Mouse (Mus musculus): Measurements from ENCODE around the gene Tmprss15. TPM values are rescaled to one million over a fixed set of nuclear protein-coding genes. Genes with fewer than 3 reads are reported as not detected.

Gene Tmprss15
- polyA plus RNA-seq (2012; rRNA removed) = not detected in 2 replicates

DNA sequence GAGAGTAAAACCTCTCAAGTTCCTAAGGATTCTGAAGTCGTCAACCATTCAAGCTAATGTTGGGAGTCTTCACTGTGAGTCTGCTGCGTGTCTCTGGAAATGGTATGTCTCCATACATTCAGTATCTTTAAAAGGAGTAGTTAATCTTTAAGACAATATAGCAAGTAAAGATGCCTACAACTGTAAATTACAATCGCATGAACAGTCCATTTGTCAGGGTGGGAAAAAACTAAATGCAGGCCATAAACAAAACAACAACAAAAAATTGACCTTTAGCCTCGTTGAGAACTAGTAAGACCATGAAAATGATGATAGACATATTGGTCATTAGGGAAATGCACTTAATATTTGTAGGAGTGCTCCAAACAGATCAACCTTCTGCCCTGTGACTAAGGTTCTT lies at the start of gene Tmprss15:
Gene Tmprss15, minus strand, starts transcription at position 101 of the 400 bp plus-strand sequence.
- 79% methylated on average over 4 of the region's 4 CpGs for WGBS
- no peaks in the 10 kb centered on the region for H3K4me1 ChIP-seq (ENCODE audit: control insufficient read depth, insufficient read depth, insufficient read length)
- no peak within 1 kb of the TSS for H3K4me3 ChIP-seq (ENCODE audit: extremely low read depth, insufficient read depth, insufficient read length)
- TF ChIP-seq POLR2A (IDR thresholded peaks at IDR 0.05; ENCODE audit: low read depth, low read length) (no peak), CTCF (IDR thresholded peaks at IDR 0.05; ENCODE audit: extremely low read depth, insufficient read depth, insufficient read length, insufficient replicate concordance) (no peak)
- no peaks in the 10 kb centered on the region for H3K36me3 ChIP-seq (ENCODE audit: control insufficient read depth, insufficient read depth, low read length)
- DNase-seq (ENCODE audit: low read depth in 1 of 2, low spot score in 2 of 2) = no peak
- no peak within 1 kb of the TSS for H3K27ac ChIP-seq (ENCODE audit: insufficient read depth, low read length)
- H3K27me3 ChIP-seq (ENCODE audit: control insufficient read depth, insufficient read depth, low read length) = no peaks in the 10 kb centered on the region

- Histone ChIP-seq H3K27ac (ENCODE audit: insufficient read depth, low read length) (no peak overlapping the region), H3K36me3 (ENCODE audit: control insufficient read depth, insufficient read depth, low read length) (no peaks in the 10 kb centered on the region), H3K4me3 (ENCODE audit: extremely low read depth, insufficient read depth, insufficient read length) (no peak overlapping the region), H3K27me3 (ENCODE audit: control insufficient read depth, insufficient read depth, low read length) (no peaks in the 10 kb centered on the region), H3K4me1 (ENCODE audit: control insufficient read depth, insufficient read depth, insufficient read length) (no peaks in the 10 kb centered on the region)
- 92% methylated on average over 1 of the region's 1 CpGs for WGBS
- TF ChIP-seq POLR2A (IDR thresholded peaks at IDR 0.05; ENCODE audit: low read depth, low read length) (no peak), CTCF (IDR thresholded peaks at IDR 0.05; ENCODE audit: extremely low read depth, insufficient read depth, insufficient read length, insufficient replicate concordance) (no peak)
- DNase-seq (ENCODE audit: low read depth in 1 of 2, low spot score in 2 of 2) = no peak
Observed at GRCm38 (mm10) chr16:79114879-79115278, 24.0 kb upstream of the Tmprss15 start.

GRCm38 (mm10) chr16:79109516-79109915 lies 18.6 kb upstream of the Tmprss15 start:
- no peaks in the 10 kb centered on the region for H3K36me3 ChIP-seq (ENCODE audit: control insufficient read depth, insufficient read depth, low read length)
- TF ChIP-seq CTCF (IDR thresholded peaks at IDR 0.05; ENCODE audit: extremely low read depth, insufficient read depth, insufficient read length, insufficient replicate concordance) = no peak
- TF ChIP-seq POLR2A (IDR thresholded peaks at IDR 0.05; ENCODE audit: low read depth, low read length) = no peak
- DNase-seq (ENCODE audit: low read depth in 1 of 2, low spot score in 2 of 2) = no peak
- no peaks in the 10 kb centered on the region for H3K27me3 ChIP-seq (ENCODE audit: control insufficient read depth, insufficient read depth, low read length)
- no peak overlapping the region for H3K4me3 ChIP-seq (ENCODE audit: extremely low read depth, insufficient read depth, insufficient read length)
- 6% methylated on average over 1 of the region's 1 CpGs for WGBS
- H3K27ac ChIP-seq (ENCODE audit: insufficient read depth, low read length) = no peak overlapping the region
- H3K4me1 ChIP-seq (ENCODE audit: control insufficient read depth, insufficient read depth, insufficient read length) = no peaks in the 10 kb centered on the region

DNA sequence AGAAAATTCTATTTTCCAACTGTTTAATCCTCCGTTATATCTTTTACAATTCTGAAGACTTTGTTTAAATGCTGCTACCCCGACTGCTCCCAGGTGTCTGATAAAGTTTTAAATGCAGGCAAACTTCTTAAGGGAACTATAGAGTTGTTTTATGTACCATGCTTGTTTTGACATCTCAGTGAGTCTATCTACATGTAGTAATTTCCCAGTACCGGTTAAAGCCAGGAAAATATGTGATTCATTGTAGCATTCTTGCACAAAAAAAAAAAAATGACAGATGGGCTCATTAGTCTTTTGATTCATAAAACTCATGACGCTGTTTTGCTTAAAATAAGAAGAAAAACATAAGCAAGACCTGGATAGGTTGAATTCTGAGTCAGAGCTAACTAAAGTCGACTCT lies 18.1 kb upstream of the Tmprss15 start:
- H3K4me1 ChIP-seq (ENCODE audit: control insufficient read depth, insufficient read depth, insufficient read length) = no peaks in the 10 kb centered on the region
- no peak for TF ChIP-seq CTCF (IDR thresholded peaks at IDR 0.05; ENCODE audit: extremely low read depth, insufficient read depth, insufficient read length, insufficient replicate concordance)
- no peak for TF ChIP-seq POLR2A (IDR thresholded peaks at IDR 0.05; ENCODE audit: low read depth, low read length)
- no peaks in the 10 kb centered on the region for H3K27me3 ChIP-seq (ENCODE audit: control insufficient read depth, insufficient read depth, low read length)
- no peak overlapping the region for H3K27ac ChIP-seq (ENCODE audit: insufficient read depth, low read length)
- no peak overlapping the region for H3K4me3 ChIP-seq (ENCODE audit: extremely low read depth, insufficient read depth, insufficient read length)
- DNase-seq (ENCODE audit: low read depth in 1 of 2, low spot score in 2 of 2) = no peak
- no peaks in the 10 kb centered on the region for H3K36me3 ChIP-seq (ENCODE audit: control insufficient read depth, insufficient read depth, low read length)
- WGBS = 69% methylated on average over 5 of the region's 5 CpGs

DNA sequence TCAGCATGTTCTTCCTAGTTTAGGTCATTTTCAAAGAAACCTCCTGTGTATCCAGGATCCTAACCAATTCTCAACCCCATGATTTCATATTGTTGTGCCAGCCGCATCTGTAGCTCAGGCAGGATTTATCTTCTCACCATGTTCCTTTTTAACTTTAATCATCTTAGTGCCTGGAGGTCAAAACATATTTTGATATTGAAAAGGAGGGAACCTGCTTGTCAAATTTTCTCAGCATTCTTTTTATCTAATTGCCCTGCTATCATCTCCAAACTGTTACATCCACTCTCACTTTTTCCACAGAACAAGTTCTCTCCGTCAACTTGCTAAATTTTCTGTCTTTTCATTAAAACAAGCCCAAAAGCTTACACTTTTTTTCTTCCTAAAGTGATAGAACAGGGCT lies 9.4 kb upstream of the Tmprss15 start:
- H3K4me1 ChIP-seq (ENCODE audit: control insufficient read depth, insufficient read depth, insufficient read length) = no peaks in the 10 kb centered on the region
- H3K27ac ChIP-seq (ENCODE audit: insufficient read depth, low read length) = no peak overlapping the region
- DNase-seq (ENCODE audit: low read depth in 1 of 2, low spot score in 2 of 2) = no peak
- 87% methylated on average over 2 of the region's 2 CpGs for WGBS
- no peak overlapping the region for H3K4me3 ChIP-seq (ENCODE audit: extremely low read depth, insufficient read depth, insufficient read length)
- no peak for TF ChIP-seq CTCF (IDR thresholded peaks at IDR 0.05; ENCODE audit: extremely low read depth, insufficient read depth, insufficient read length, insufficient replicate concordance)
- TF ChIP-seq POLR2A (IDR thresholded peaks at IDR 0.05; ENCODE audit: low read depth, low read length) = no peak
- H3K36me3 ChIP-seq (ENCODE audit: control insufficient read depth, insufficient read depth, low read length) = no peaks in the 10 kb centered on the region
- no peaks in the 10 kb centered on the region for H3K27me3 ChIP-seq (ENCODE audit: control insufficient read depth, insufficient read depth, low read length)

DNA sequence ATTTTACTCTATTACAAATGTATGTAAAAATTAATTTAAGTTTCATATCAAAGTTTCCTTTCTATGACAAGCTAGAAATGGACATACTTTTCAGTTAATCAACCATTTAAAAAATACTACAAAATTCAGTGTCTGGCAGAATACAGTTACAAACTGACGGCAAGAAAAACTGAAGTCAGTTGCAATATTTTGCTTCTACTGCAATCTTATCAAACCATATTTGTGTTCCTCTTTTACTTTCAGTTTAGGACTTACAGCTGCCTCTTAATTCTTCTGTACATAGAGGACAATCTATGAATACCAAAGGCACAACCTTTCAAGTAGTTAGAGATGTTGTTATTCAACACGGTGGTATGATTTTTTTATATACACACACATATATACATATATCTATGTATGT lies 7.4 kb upstream of the Tmprss15 start:
- 80% methylated on average over 2 of the region's 2 CpGs for WGBS

GRCm38 (mm10) chr16:79086550-79086949 lies 4.3 kb downstream of the Tmprss15 start:
- WGBS = 81% methylated on average over 6 of the region's 6 CpGs

More for the DNA sequence above, 7.4 kb upstream of the Tmprss15 start:
- Histone ChIP-seq H3K36me3 (ENCODE audit: control insufficient read depth, insufficient read depth, low read length) (no peaks in the 10 kb centered on the region), H3K27ac (ENCODE audit: insufficient read depth, low read length) (no peak overlapping the region), H3K4me3 (ENCODE audit: extremely low read depth, insufficient read depth, insufficient read length) (no peak overlapping the region), H3K27me3 (ENCODE audit: control insufficient read depth, insufficient read depth, low read length) (no peaks in the 10 kb centered on the region), H3K4me1 (ENCODE audit: control insufficient read depth, insufficient read depth, insufficient read length) (no peaks in the 10 kb centered on the region)
- DNase-seq (ENCODE audit: low read depth in 1 of 2, low spot score in 2 of 2) = no peak
- no peak for TF ChIP-seq POLR2A (IDR thresholded peaks at IDR 0.05; ENCODE audit: low read depth, low read length)
- TF ChIP-seq CTCF (IDR thresholded peaks at IDR 0.05; ENCODE audit: extremely low read depth, insufficient read depth, insufficient read length, insufficient replicate concordance) = no peak

More at GRCm38 (mm10) chr16:79086550-79086949, 4.3 kb downstream of the Tmprss15 start:
- Histone ChIP-seq H3K4me1 (ENCODE audit: control insufficient read depth, insufficient read depth, insufficient read length) (no peaks in the 10 kb centered on the region), H3K27ac (ENCODE audit: insufficient read depth, low read length) (no peak overlapping the region), H3K27me3 (ENCODE audit: control insufficient read depth, insufficient read depth, low read length) (no peaks in the 10 kb centered on the region), H3K4me3 (ENCODE audit: extremely low read depth, insufficient read depth, insufficient read length) (no peak overlapping the region), H3K36me3 (ENCODE audit: control insufficient read depth, insufficient read depth, low read length) (no peaks in the 10 kb centered on the region)
- TF ChIP-seq CTCF (IDR thresholded peaks at IDR 0.05; ENCODE audit: extremely low read depth, insufficient read depth, insufficient read length, insufficient replicate concordance) (no peak), POLR2A (IDR thresholded peaks at IDR 0.05; ENCODE audit: low read depth, low read length) (no peak)
- no peak for DNase-seq (ENCODE audit: low read depth in 1 of 2, low spot score in 2 of 2)
